ENCODE assay signal across 8 mouse cellular contexts in genomic region chr9:63702502-63703013, GRCm38 (mm10). TPM values are rescaled to one million over a fixed set of nuclear protein-coding genes. Genes with fewer than 3 reads are reported as not detected.
DNase-seq lines count a peak whose midpoint lies in the region; ATAC-seq and TF ChIP-seq lines count a peak whose summit lies in the region.

No protein-coding gene starts in this region.

- no peak for TF ChIP-seq POLR2A in embryonic fibroblast, embryonic 13.5 days (IDR thresholded peaks at IDR 0.05; ENCODE audit: low read depth, low read length)

- 60% methylated on average over 16 of the region's 16 CpGs for WGBS in midbrain, postnatal 0 days

- no peak overlapping the region for H3K9ac ChIP-seq in midbrain, postnatal 0 days (replicated peaks; ENCODE audit: low read length, poor library complexity, severe bottlenecking)

- DNase-seq in left cerebral cortex, adult 2 months (ENCODE audit: extremely low spot score in 1 of 2, low spot score in 2 of 2): peak in 1 of 2 experiments; percentile 46
- no peak for DNase-seq in left cerebral cortex, adult 9 months (ENCODE audit: low spot score in 2 of 2)
- DNase-seq in adrenal gland, postnatal 10 days: peak; percentile 43
- peak; percentile 65 to 78 for DNase-seq in kidney, postnatal 4 days
- no peak for DNase-seq in thymus, postnatal 0 days (ENCODE audit: low spot score)
- no peak for DNase-seq in midbrain, postnatal 0 days (ENCODE audit: low spot score)

- no peak overlapping the region for H3K4me3 ChIP-seq in left cerebral cortex, adult 2 months
- H3K4me3 ChIP-seq in embryonic fibroblast, embryonic 13.5 days (ENCODE audit: insufficient read depth, low read length): no peak overlapping the region
- H3K4me3 ChIP-seq in midbrain, postnatal 0 days (ENCODE audit: low read depth, low read length): no peak overlapping the region

- H3K4me1 ChIP-seq in embryonic fibroblast, embryonic 13.5 days (ENCODE audit: control insufficient read depth, insufficient read depth, low read length): peaks cover 49% of the 10 kb centered on the region
- H3K4me1 ChIP-seq in midbrain, postnatal 0 days (ENCODE audit: insufficient read depth, low read length): peaks cover 6% of the 10 kb centered on the region; the same call in 1 of the 2 replicates

- no peaks in the 10 kb centered on the region for H3K36me3 ChIP-seq in midbrain, postnatal 0 days (ENCODE audit: insufficient read depth, low read length)

- H3K27me3 ChIP-seq in midbrain, postnatal 0 days (ENCODE audit: insufficient read depth, low read length): no peaks in the 10 kb centered on the region

- H3K9me3 ChIP-seq in midbrain, postnatal 0 days (ENCODE audit: low read length): no peaks in the 10 kb centered on the region

- peak overlapping the region; percentile 72 for H3K27ac ChIP-seq in left cerebral cortex, adult 2 months
- peak overlapping the region; percentile 80 for H3K27ac ChIP-seq in embryonic fibroblast, embryonic 13.5 days (ENCODE audit: insufficient read depth, low read length)
- no peak overlapping the region for H3K27ac ChIP-seq in midbrain, postnatal 0 days (ENCODE audit: low read depth, low read length)

- H3K4me2 ChIP-seq in midbrain, postnatal 0 days (ENCODE audit: low read depth, low read length, poor library complexity, severe bottlenecking): no peak overlapping the region

- ATAC-seq in megakaryocyte, adult 5-6 weeks (ENCODE audit: poor library complexity, severe bottlenecking): no peak
- ATAC-seq in midbrain, postnatal 0 days (ENCODE audit: low FRiP score): no peak

- intact Hi-C loops in left cerebral cortex, adult 2 months (cut with DNase I): no loop called here

- no peak for TF ChIP-seq CTCF in left cerebral cortex, adult 2 months (IDR thresholded peaks at IDR 0.05)
- no peak for TF ChIP-seq CTCF in embryonic fibroblast, embryonic 13.5 days (IDR thresholded peaks at IDR 0.05; ENCODE audit: borderline replicate concordance, insufficient read depth, low read length)
- TF ChIP-seq CTCF in midbrain, postnatal 0 days (IDR thresholded peaks at IDR 0.05): no peak

RNA-seq across cellular contexts. Expression of gene Smad3, which starts 55.2 kb away (rescaled TPM):
- 10 to 100 TPM; 60.0 to 69.0 TPM for total RNA-seq in left cerebral cortex, adult 2 months (2021)
- 10 to 100 TPM; 24.4 to 31.8 TPM for total RNA-seq in adrenal gland, postnatal 10 days (2021)
- 49.5 and 52.4 TPM in 2 replicates for polyA plus RNA-seq in embryonic fibroblast, embryonic 13.5 days (2011; ENCODE audit: insufficient read length, low read depth, missing spikeins)
- polyA plus RNA-seq in thymus, postnatal 0 days (2015; fragmentation: Nextera tagmentation; extraction: Ambion mirVana): 18.5 and 21.1 TPM in 2 replicates
- 9.1 and 15.0 TPM in 2 replicates for total RNA-seq in megakaryocyte, adult 5-6 weeks (2015)
- 9.7 and 12.7 TPM in 2 replicates for total RNA-seq in megakaryocyte, adult 5-6 weeks (2017)
- 13.2 and 20.6 TPM in 2 replicates for total RNA-seq in midbrain, postnatal 0 days (2014; rRNA removed)
- 4.0 TPM in 2 replicates for polyA plus RNA-seq in midbrain, postnatal 0 days (2015; fragmentation: Nextera tagmentation; extraction: Ambion mirVana)

Comparison
In these comparisons a context has a peak if more than half of its experiments do, and no peak if none do; other contexts are left out.
1. DNase-seq: peak in adrenal gland, postnatal 10 days (single experiment) and kidney, postnatal 4 days (2 of 2); none in left cerebral cortex, adult 9 months (0 of 2), thymus, postnatal 0 days (single experiment) and midbrain, postnatal 0 days (single experiment).